Mouse (Mus musculus): ENCODE data around the gene Spata31d1a. TPM values are rescaled to one million over a fixed set of nuclear protein-coding genes. Genes with fewer than 3 reads are reported as not detected.
A peak's percentile ranks its signal among the peaks of the same experiment; 100 is the strongest.

The Spata31d1a gene
- polyA plus RNA-seq, 1 experiment from 2014 or later: not detected

- Histone ChIP-seq H3K36me3 (no peaks in the 10 kb centered on the region), H3K4me2 (peak within 1 kb of the TSS; percentile 79), H3K27me3 (no peaks in the 10 kb centered on the region), H3K4me3 (peak within 1 kb of the TSS; percentile 79), H3K4me1 (peaks cover 13% of the 10 kb centered on the region), H3K27ac (peak within 1 kb of the TSS; percentile 82), H3K9ac (peak within 1 kb of the TSS; percentile 64), H3K9me3 (no peaks in the 10 kb centered on the region)
- under 1% methylated on average over 60 of the region's 61 CpGs for WGBS
- ATAC-seq (ENCODE audit: insufficient number of reproducible peaks, low FRiP score, low TSS enrichment, low read depth): peak; percentile 54; the same call in 1 of the 2 replicates
Measured at GRCm38 (mm10) chr13:59675151-59676011, 34.7 kb downstream of the Spata31d1a start, which contains the start of gene Golm1. Gene Golm1 (minus strand): TSS chr13:59675811.

DNA sequence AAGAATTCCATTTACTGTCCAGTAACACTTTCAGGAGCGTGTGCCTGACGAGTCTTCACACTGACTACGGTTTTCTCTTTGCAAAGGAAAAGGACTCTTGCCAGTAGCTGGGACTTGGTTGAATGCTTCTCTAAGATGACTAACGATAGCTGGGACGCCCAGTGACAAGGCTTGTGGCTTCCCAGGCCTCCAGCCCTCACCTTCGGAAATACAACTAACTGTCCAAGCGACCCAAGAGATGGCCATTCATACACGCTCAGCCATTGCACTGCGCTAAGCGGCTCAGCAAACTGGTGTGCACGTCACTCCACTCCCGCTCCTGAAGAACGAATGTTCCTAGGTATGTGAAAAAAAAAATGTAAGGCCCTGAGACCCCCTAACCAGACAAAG is 35.4 kb downstream of the Spata31d1a start:
- Histone ChIP-seq H3K4me2 (peak overlapping the region; percentile 79), H3K4me1 (peaks cover 16% of the 10 kb centered on the region), H3K27me3 (no peaks in the 10 kb centered on the region), H3K4me3 (peak overlapping the region; percentile 79), H3K27ac (peak overlapping the region; percentile 82; the same call in 1 of the 2 replicates), H3K9ac (no peak overlapping the region), H3K36me3 (no peaks in the 10 kb centered on the region), H3K9me3 (no peaks in the 10 kb centered on the region)
- ATAC-seq (ENCODE audit: insufficient number of reproducible peaks, low FRiP score, low TSS enrichment, low read depth): no peak
- WGBS: 2% methylated on average over 13 of the region's 13 CpGs

GRCm38 (mm10) chr13:59674215-59674614 is 35.9 kb downstream of the Spata31d1a start:
- Histone ChIP-seq H3K27me3 (no peaks in the 10 kb centered on the region), H3K4me2 (peak overlapping the region; percentile 79; the same call in 1 of the 2 replicates), H3K36me3 (no peaks in the 10 kb centered on the region), H3K27ac (no peak overlapping the region), H3K9ac (no peak overlapping the region), H3K9me3 (no peaks in the 10 kb centered on the region), H3K4me3 (peak overlapping the region; percentile 79), H3K4me1 (peaks cover 16% of the 10 kb centered on the region)
- no peak for ATAC-seq (ENCODE audit: insufficient number of reproducible peaks, low FRiP score, low TSS enrichment, low read depth)
- WGBS: 29% methylated on average over 3 of the region's 3 CpGs

DNA sequence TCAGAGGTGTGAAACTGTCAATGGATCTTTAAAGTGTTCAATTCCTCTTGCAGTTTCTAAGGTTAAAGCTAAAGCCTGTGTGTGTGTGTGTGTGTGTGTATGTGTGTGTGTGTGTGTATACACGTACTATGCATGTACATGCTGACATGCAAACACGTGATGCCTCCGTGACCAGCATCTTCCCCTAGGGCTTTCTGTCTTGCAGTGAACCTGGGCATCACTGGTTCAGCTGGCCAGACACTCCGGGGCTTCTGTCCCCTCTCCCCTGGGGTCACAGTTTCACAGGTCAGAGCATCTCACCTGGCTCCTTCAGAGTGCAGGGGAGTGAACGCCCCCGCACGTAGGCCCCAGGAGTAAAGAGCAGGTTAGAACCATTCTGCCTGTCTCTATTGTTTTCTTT is 36.5 kb downstream of the Spata31d1a start:
- ATAC-seq (ENCODE audit: insufficient number of reproducible peaks, low FRiP score, low TSS enrichment, low read depth): no peak
- H3K27ac ChIP-seq: no peak overlapping the region
- H3K4me3 ChIP-seq: no peak overlapping the region
- WGBS: 49% methylated on average over 7 of the region's 7 CpGs
- no peaks in the 10 kb centered on the region for H3K27me3 ChIP-seq
- H3K9ac ChIP-seq: no peak overlapping the region
- H3K9me3 ChIP-seq: no peaks in the 10 kb centered on the region
- H3K4me2 ChIP-seq: 0 out of 2 replicates have a peak overlapping the region, but pooled peaks have one; percentile 0
- H3K36me3 ChIP-seq: no peaks in the 10 kb centered on the region
- H3K4me1 ChIP-seq: peaks cover 18% of the 10 kb centered on the region

DNA sequence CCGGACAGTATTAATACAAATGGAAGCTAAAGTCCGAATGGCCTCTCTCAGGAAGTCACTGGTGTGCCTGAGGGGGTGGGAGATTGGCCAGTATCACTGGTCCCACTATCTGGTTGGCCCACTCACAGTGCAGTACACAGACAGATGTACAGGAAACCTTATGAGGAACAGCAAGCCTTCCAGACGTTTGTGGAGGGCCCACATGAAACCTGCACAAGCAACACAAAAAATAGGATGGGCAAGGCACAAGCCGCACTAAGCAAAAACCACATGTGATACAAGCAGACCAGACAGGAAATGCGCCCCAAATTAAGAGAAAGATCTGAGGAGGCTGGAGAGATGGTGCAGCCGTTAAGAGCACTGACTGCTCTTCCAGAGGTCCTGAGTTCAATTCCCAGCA is 37.9 kb downstream of the Spata31d1a start:
- ATAC-seq (ENCODE audit: insufficient number of reproducible peaks, low FRiP score, low TSS enrichment, low read depth): no peak
- Histone ChIP-seq H3K9ac (no peak overlapping the region), H3K4me1 (peaks cover 23% of the 10 kb centered on the region), H3K27ac (no peak overlapping the region), H3K27me3 (no peaks in the 10 kb centered on the region), H3K4me2 (no peak overlapping the region), H3K4me3 (no peak overlapping the region), H3K36me3 (no peaks in the 10 kb centered on the region), H3K9me3 (no peaks in the 10 kb centered on the region)
- 66% methylated on average over 6 of the region's 6 CpGs for WGBS

DNA sequence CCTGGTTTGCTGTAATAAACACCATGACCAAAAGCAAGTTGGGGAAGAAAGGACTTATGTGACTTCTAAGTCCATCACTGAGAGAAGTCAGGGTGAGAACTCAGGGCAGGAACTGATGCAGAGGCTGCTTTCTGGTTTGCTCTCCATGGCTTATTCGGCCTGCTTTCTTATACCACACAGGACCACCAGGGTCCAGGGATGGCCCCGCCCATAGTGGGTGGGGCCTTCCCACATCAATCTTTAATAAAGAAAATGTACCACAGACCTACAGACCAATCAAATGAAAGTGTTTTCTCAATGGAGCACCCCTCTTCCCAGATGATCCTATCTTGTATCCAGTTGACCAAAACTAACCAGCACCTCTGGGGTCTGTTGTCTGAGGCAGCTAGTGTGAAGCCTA is 38.6 kb downstream of the Spata31d1a start:
- Histone ChIP-seq H3K9me3 (no peaks in the 10 kb centered on the region), H3K4me1 (peaks cover 23% of the 10 kb centered on the region), H3K27me3 (no peaks in the 10 kb centered on the region), H3K27ac (no peak overlapping the region), H3K36me3 (no peaks in the 10 kb centered on the region), H3K4me2 (no peak overlapping the region), H3K9ac (no peak overlapping the region), H3K4me3 (no peak overlapping the region)
- WGBS: 80% methylated on average over 2 of the region's 2 CpGs
- no peak for ATAC-seq (ENCODE audit: insufficient number of reproducible peaks, low FRiP score, low TSS enrichment, low read depth)

DNA sequence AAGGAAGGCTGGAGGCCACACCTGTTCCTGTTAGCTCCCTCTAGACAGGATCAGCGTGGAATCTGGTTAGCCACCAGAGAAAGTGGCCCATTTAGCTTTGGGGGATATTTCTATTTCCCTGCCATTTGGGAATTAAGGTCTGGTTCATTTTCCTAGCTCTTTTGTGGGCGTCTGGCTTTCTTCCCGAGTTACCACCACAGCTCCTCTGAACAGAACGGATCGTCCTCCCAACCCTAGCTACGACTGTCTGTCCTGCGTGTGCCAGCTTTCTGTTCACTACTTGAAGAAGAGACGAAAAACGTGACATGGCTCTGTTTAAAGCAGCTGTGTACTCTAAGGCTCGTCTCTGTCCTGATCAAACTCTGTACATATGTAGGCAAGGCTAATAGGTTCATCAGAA is 40.2 kb downstream of the Spata31d1a start:
- H3K36me3 ChIP-seq: peaks cover 5% of the 10 kb centered on the region; the same call in 1 of the 2 replicates
- H3K9ac ChIP-seq: no peak overlapping the region
- no peak overlapping the region for H3K4me3 ChIP-seq
- H3K4me1 ChIP-seq: peaks cover 23% of the 10 kb centered on the region
- H3K9me3 ChIP-seq: no peaks in the 10 kb centered on the region
- H3K4me2 ChIP-seq: no peak overlapping the region
- ATAC-seq (ENCODE audit: insufficient number of reproducible peaks, low FRiP score, low TSS enrichment, low read depth): no peak
- 77% methylated on average over 10 of the region's 10 CpGs for WGBS
- no peak overlapping the region for H3K27ac ChIP-seq
- no peaks in the 10 kb centered on the region for H3K27me3 ChIP-seq

- WGBS: 49% methylated on average over 11 of the region's 11 CpGs
- no peak for ATAC-seq (ENCODE audit: insufficient number of reproducible peaks, low FRiP score, low TSS enrichment, low read depth)
- Histone ChIP-seq H3K27ac (no peak overlapping the region), H3K4me1 (peaks cover 13% of the 10 kb centered on the region), H3K4me3 (no peak overlapping the region), H3K4me2 (no peak overlapping the region), H3K36me3 (peaks cover 13% of the 10 kb centered on the region), H3K9me3 (no peaks in the 10 kb centered on the region), H3K27me3 (no peaks in the 10 kb centered on the region), H3K9ac (no peak overlapping the region)
Measured at GRCm38 (mm10) chr13:59668501-59669093, 41.5 kb downstream of the Spata31d1a start.

DNA sequence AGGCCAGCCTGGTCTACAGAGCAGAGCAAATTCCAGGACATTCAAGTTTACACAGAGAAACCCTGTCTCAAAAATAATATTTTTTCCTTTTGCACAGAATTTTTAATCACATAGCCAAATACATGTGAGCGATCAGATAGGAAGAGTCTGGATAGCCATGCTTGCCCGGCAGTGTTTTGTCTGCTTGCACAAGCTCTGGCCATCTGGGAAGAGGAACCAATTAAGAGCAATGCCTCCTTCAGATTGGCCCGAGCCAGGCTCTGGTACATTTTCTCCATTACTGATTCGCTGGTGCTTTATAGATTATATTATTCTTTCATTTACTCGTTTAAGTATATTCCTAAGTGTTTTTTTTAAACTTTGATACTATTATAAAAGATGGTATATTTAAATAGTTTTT is 42.4 kb downstream of the Spata31d1a start:
- H3K4me2 ChIP-seq: no peak overlapping the region

GRCm38 (mm10) chr13:59663939-59664712 is 46.0 kb downstream of the Spata31d1a start:
- Histone ChIP-seq H3K4me3 (no peak overlapping the region), H3K9me3 (no peaks in the 10 kb centered on the region), H3K36me3 (peaks cover 17% of the 10 kb centered on the region), H3K4me2 (no peak overlapping the region), H3K27ac (no peak overlapping the region), H3K4me1 (peaks cover 7% of the 10 kb centered on the region; the same call in 1 of the 2 replicates), H3K27me3 (no peaks in the 10 kb centered on the region), H3K9ac (no peak overlapping the region)
- 88% methylated on average over 19 of the region's 19 CpGs for WGBS
- no peak for ATAC-seq (ENCODE audit: insufficient number of reproducible peaks, low FRiP score, low TSS enrichment, low read depth)

More for the DNA sequence above, 42.4 kb downstream of the Spata31d1a start:
- Histone ChIP-seq H3K36me3 (peaks cover 13% of the 10 kb centered on the region), H3K4me3 (no peak overlapping the region), H3K9me3 (no peaks in the 10 kb centered on the region), H3K27ac (no peak overlapping the region), H3K27me3 (no peaks in the 10 kb centered on the region), H3K4me1 (peaks cover 10% of the 10 kb centered on the region), H3K9ac (no peak overlapping the region)
- no peak for ATAC-seq (ENCODE audit: insufficient number of reproducible peaks, low FRiP score, low TSS enrichment, low read depth)
- 80% methylated on average over 5 of the region's 5 CpGs for WGBS

- Histone ChIP-seq H3K9me3 (no peaks in the 10 kb centered on the region), H3K27ac (no peak overlapping the region), H3K9ac (no peak overlapping the region), H3K36me3 (peaks cover 17% of the 10 kb centered on the region), H3K4me2 (no peak overlapping the region), H3K4me1 (no peaks in the 10 kb centered on the region), H3K4me3 (no peak overlapping the region), H3K27me3 (no peaks in the 10 kb centered on the region)
- no peak for ATAC-seq (ENCODE audit: insufficient number of reproducible peaks, low FRiP score, low TSS enrichment, low read depth)
- 94% methylated on average over 12 of the region's 12 CpGs for WGBS
Measured at GRCm38 (mm10) chr13:59661966-59662365, 48.2 kb downstream of the Spata31d1a start.
